Mouse (Mus musculus) lung, postnatal 14 days (tissue): ENCODE data around the gene Fgf22.
"Not testable (repeated sequence)": the region's sequence is repeated elsewhere in the genome, so short reads cannot be mapped to it uniquely, and the experiment has no call there.

Source experiments
- DNase-seq: peaks from one replicate; pipeline ENCODE4 v3.0.0; 2021

The Fgf22 gene

GRCm38 (mm10) chr10:79735361-79735760, 19.5 kb upstream of the Fgf22 start:
- DNase-seq = no peak

- no peak for DNase-seq
Measured at GRCm38 (mm10) chr10:79736706-79737105, 18.2 kb upstream of the Fgf22 start.

- DNase-seq = no peak
Measured at GRCm38 (mm10) chr10:79738259-79738658, 16.6 kb upstream of the Fgf22 start.

GRCm38 (mm10) chr10:79739234-79739633, 15.6 kb upstream of the Fgf22 start:
- DNase-seq = no peak

- DNase-seq = no peak
Measured at GRCm38 (mm10) chr10:79740863-79741262, 14.0 kb upstream of the Fgf22 start.

GRCm38 (mm10) chr10:79743161-79743560, 11.7 kb upstream of the Fgf22 start:
- DNase-seq = no peak

- no peak for DNase-seq
Measured at GRCm38 (mm10) chr10:79743650-79744365, 11.1 kb upstream of the Fgf22 start.

- no peak for DNase-seq
Measured at GRCm38 (mm10) chr10:79745411-79745810, 9.5 kb upstream of the Fgf22 start.

- DNase-seq = peak; percentile 96
Measured at GRCm38 (mm10) chr10:79745898-79746773, 8.7 kb upstream of the Fgf22 start, which contains the start of gene Polrmt. Gene Polrmt (minus strand): TSS chr10:79746581.

- DNase-seq = no peak
Measured at GRCm38 (mm10) chr10:79746774-79747151, 8.1 kb upstream of the Fgf22 start.

GRCm38 (mm10) chr10:79748496-79748895, 6.4 kb upstream of the Fgf22 start:
- DNase-seq = no peak

- no peak for DNase-seq
Measured at GRCm38 (mm10) chr10:79755854-79756253, 978 bp downstream of the Fgf22 start.

- DNase-seq = no peak
Measured at GRCm38 (mm10) chr10:79756660-79757059, 1.8 kb downstream of the Fgf22 start.

GRCm38 (mm10) chr10:79759675-79760074, 4.8 kb downstream of the Fgf22 start:
- DNase-seq = not testable (repeated sequence)

GRCm38 (mm10) chr10:79760603-79761143, 5.8 kb downstream of the Fgf22 start:
- no peak for DNase-seq

GRCm38 (mm10) chr10:79762875-79763274, 8.0 kb downstream of the Fgf22 start:
- no peak for DNase-seq

- DNase-seq = no peak
Measured at GRCm38 (mm10) chr10:79764234-79764633, 9.4 kb downstream of the Fgf22 start.

- DNase-seq = no peak
Measured at GRCm38 (mm10) chr10:79765228-79765745, 10.4 kb downstream of the Fgf22 start.

- DNase-seq = no peak
Measured at GRCm38 (mm10) chr10:79766001-79766507, 11.2 kb downstream of the Fgf22 start.

- DNase-seq = peak; percentile 99
Measured at GRCm38 (mm10) chr10:79766508-79767325, 11.8 kb downstream of the Fgf22 start, which contains the start of gene Rnf126. Gene Rnf126 (minus strand): TSS chr10:79766952.

GRCm38 (mm10) chr10:79767372-79768244, 12.7 kb downstream of the Fgf22 start:
- peak; percentile 91 for DNase-seq
